Mouse (Mus musculus): Measurements from ENCODE around the gene Pola2. TPM values are rescaled to one million over a fixed set of nuclear protein-coding genes. Genes with fewer than 3 reads are reported as not detected.

Gene Pola2
- total RNA-seq (2023): 63.5 TPM

GRCm38 (mm10) chr19:5963883-5964562 lies at the start of gene Pola2:
Gene Pola2, minus strand, starts transcription at chr19:5964202.

GRCm38 (mm10) chr19:5986043-5986442 lies 22.0 kb upstream of the Pola2 start, which contains the start of gene Slc22a20:
Gene Slc22a20, minus strand, starts transcription at chr19:5986143.

GRCm38 (mm10) chr19:5924713-5925093 lies 39.3 kb downstream of the Pola2 start, which contains the start of gene Cdc42ep2:
Gene Cdc42ep2, minus strand, starts transcription at chr19:5924816.

GRCm38 (mm10) chr19:5913007-5913719 lies 50.8 kb downstream of the Pola2 start, which contains the start of gene Dpf2:
Gene Dpf2, minus strand, starts transcription at chr19:5913010.

GRCm38 (mm10) chr19:5894002-5894678 lies 69.9 kb downstream of the Pola2 start, which contains the start of gene Tigd3:
Gene Tigd3, minus strand, starts transcription at chr19:5894149.

Other genes with a start within 250 kb of the Pola2 start
- 24.1 TPM for gene Ehbp1l1, start 237.9 kb downstream of the Pola2 start, total RNA-seq (2023)
- gene Fam89b, start 234.5 kb downstream of the Pola2 start, total RNA-seq (2023): 25.9 TPM
- not detected for gene Ltbp3, start 223.3 kb downstream of the Pola2 start, total RNA-seq (2023)
- 55.4 TPM for gene Scyl1, start 192.8 kb downstream of the Pola2 start, total RNA-seq (2023)
- gene Frmd8, start 88.9 kb downstream of the Pola2 start, total RNA-seq (2023): 152 TPM
- gene Slc25a45, start 86.4 kb downstream of the Pola2 start, total RNA-seq (2023): 20.8 TPM
- gene Tigd3, start 70.1 kb downstream of the Pola2 start, total RNA-seq (2023): 1.7 TPM
- gene Dpf2, start 51.2 kb downstream of the Pola2 start, total RNA-seq (2023): 147 TPM
- 0.67 TPM for gene Cdc42ep2, start 39.4 kb downstream of the Pola2 start, total RNA-seq (2023)
- gene Slc22a20, start 21.9 kb upstream of the Pola2 start, total RNA-seq (2023): not detected
- 143 TPM for gene Capn1, start 51.7 kb upstream of the Pola2 start, total RNA-seq (2023)
- gene Syvn1, start 82.4 kb upstream of the Pola2 start, total RNA-seq (2023): 46.9 TPM
- 18.0 TPM for gene Mrpl49, start 93.6 kb upstream of the Pola2 start, total RNA-seq (2023)
- gene Fau, start 93.6 kb upstream of the Pola2 start, total RNA-seq (2023): 3,401 TPM
- gene Znhit2, start 97.0 kb upstream of the Pola2 start, total RNA-seq (2023): 11.9 TPM
- 18.8 TPM for gene Tm7sf2, start 104.2 kb upstream of the Pola2 start, total RNA-seq (2023)
- gene Vps51, start 113.0 kb upstream of the Pola2 start, total RNA-seq (2023): 110 TPM
- not detected for gene Tmem262, start 115.8 kb upstream of the Pola2 start, total RNA-seq (2023)
- gene Gm28374, start 118.1 kb upstream of the Pola2 start, total RNA-seq (2023): not detected
- 44.0 TPM for gene Zfpl1, start 120.8 kb upstream of the Pola2 start, total RNA-seq (2023)
- gene Cdca5, start 120.8 kb upstream of the Pola2 start, total RNA-seq (2023): 0.89 TPM
- gene AC131692.1, start 130.2 kb upstream of the Pola2 start, total RNA-seq (2023): not detected
- gene Naaladl1, start 141.6 kb upstream of the Pola2 start, total RNA-seq (2023): not detected
- 9.6 TPM for gene Sac3d1, start 154.4 kb upstream of the Pola2 start, total RNA-seq (2023)
- 32.0 TPM for gene Snx15, start 164.1 kb upstream of the Pola2 start, total RNA-seq (2023)
- not detected for gene Batf2, start 176.8 kb upstream of the Pola2 start, total RNA-seq (2023)
- 26.0 TPM for gene Arl2, start 177.3 kb upstream of the Pola2 start, total RNA-seq (2023)
- gene Majin, start 220.2 kb upstream of the Pola2 start, total RNA-seq (2023): not detected

Data from CD8-positive naive resting alpha-beta T cell, adult 57 days (primary cell).